Mouse (Mus musculus) midbrain, embryonic 14.5 days (tissue): ENCODE measurements at regions not wholly inside any gene's neighbourhood (a gene's known extent, or its start where the extent isn't known, plus 50 kb on each side); places are given as distances from the start of the nearest gene placed in this dataset.

Experiments
- ATAC-seq: fragments of 200-750 bp; cut with Nextera tagmentation; 2 replicates; pipeline ENCODE4 v1.8.0; 2017; ENCODE audit warnings: moderate number of reproducible peaks, moderate library complexity; ENCODE audit not compliant: low FRiP score, low TSS enrichment
- DNase-seq: peaks from one replicate; pipeline ENCODE4 v3.0.0-alpha.2; 2015
- H3K27ac ChIP-seq: fragments of 300-500 bp; sonication (generic); replicated peaks from 2 replicates; pipeline ENCODE4 v1.5.1; 2014; ENCODE audit warnings: mild to moderate bottlenecking, low read depth, low read length, moderate library complexity
- H3K27me3 ChIP-seq: fragments of 300-500 bp; sonication (generic); 2 replicates; pipeline ENCODE4 v1.6.1; 2014; ENCODE audit warnings: low read length, control low read depth, mixed read lengths; ENCODE audit not compliant: control insufficient read depth, insufficient read depth
- H3K36me3 ChIP-seq: fragments of 300-500 bp; sonication (generic); 2 replicates; pipeline ENCODE4 v1.6.1; 2014; ENCODE audit warnings: low read length, control low read depth; ENCODE audit not compliant: control insufficient read depth, insufficient read depth
- H3K4me1 ChIP-seq: fragments of 300-500 bp; sonication (generic); 2 replicates; pipeline ENCODE4 v1.6.1; 2014; ENCODE audit warnings: mild to moderate bottlenecking, antibody characterized with exemption, low read length, control low read depth; ENCODE audit not compliant: control insufficient read depth, insufficient read depth
- H3K4me2 ChIP-seq: fragments of 300-500 bp; sonication (generic); 2 replicates; pipeline ENCODE4 v1.6.1; 2014; ENCODE audit warnings: mild to moderate bottlenecking, low read length, moderate library complexity
- H3K4me3 ChIP-seq: fragments of 300-500 bp; sonication (generic); replicated peaks from 2 replicates; pipeline ENCODE4 v1.5.1; 2014; ENCODE audit warnings: low read depth, low read length
- H3K9ac ChIP-seq: fragments of 300-500 bp; sonication (generic); replicated peaks from 2 replicates; pipeline ENCODE4 v1.6.1; 2014; ENCODE audit warnings: mild to moderate bottlenecking, low read length, moderate library complexity
- H3K9me3 ChIP-seq: fragments of 300-500 bp; sonication (generic); 2 replicates; pipeline ENCODE4 v1.6.1; 2016; ENCODE audit warnings: low read length, control low read depth, mixed read lengths; ENCODE audit not compliant: control insufficient read depth
- WGBS: fragments of 180-500 bp; shearing (Covaris S2); extraction: QIAGEN DNeasy Blood & Tissue Kit; methylation state at CpG from one replicate; pipeline ENCODE4 v1.1.7; 2014; 5-methylcytosine and 5-hydroxymethylcytosine counted together

GRCm38 (mm10) chr11:57913801-57914560 is 81.4 kb upstream of the Hand1 start:
- Histone ChIP-seq H3K9ac (no peak overlapping the region), H3K4me2 (no peak overlapping the region), H3K36me3 (no peaks in the 10 kb centered on the region), H3K27ac (no peak overlapping the region), H3K27me3 (no peaks in the 10 kb centered on the region), H3K4me1 (no peaks in the 10 kb centered on the region), H3K9me3 (no peaks in the 10 kb centered on the region), H3K4me3 (no peak overlapping the region)
- DNase-seq, result no peak
- ATAC-seq, result no peak
- 85% methylated on average over 3 of the region's 3 CpGs for WGBS

GRCm38 (mm10) chr11:57913020-57913699 is 80.5 kb upstream of the Hand1 start:
- WGBS, result 59% methylated on average over 14 of the region's 14 CpGs
- no peaks in the 10 kb centered on the region for H3K9me3 ChIP-seq

GRCm38 (mm10) chr11:57911698-57912283 is 79.2 kb upstream of the Hand1 start:
- no peaks in the 10 kb centered on the region for H3K4me1 ChIP-seq
- H3K36me3 ChIP-seq, result no peaks in the 10 kb centered on the region
- no peak overlapping the region for H3K4me3 ChIP-seq
- H3K27ac ChIP-seq, result no peak overlapping the region
- H3K9ac ChIP-seq, result no peak overlapping the region
- ATAC-seq, result no peak
- no peaks in the 10 kb centered on the region for H3K27me3 ChIP-seq
- DNase-seq, result no peak
- no peak overlapping the region for H3K4me2 ChIP-seq
- no peaks in the 10 kb centered on the region for H3K9me3 ChIP-seq
- WGBS, result 60% methylated on average over 10 of the region's 10 CpGs

More at GRCm38 (mm10) chr11:57913020-57913699, 80.5 kb upstream of the Hand1 start:
- no peak overlapping the region for H3K9ac ChIP-seq
- ATAC-seq (no peak), DNase-seq (no peak)
- no peak overlapping the region for H3K4me3 ChIP-seq
- H3K4me2 ChIP-seq, result no peak overlapping the region
- no peak overlapping the region for H3K27ac ChIP-seq
- no peaks in the 10 kb centered on the region for H3K27me3 ChIP-seq
- H3K36me3 ChIP-seq, result no peaks in the 10 kb centered on the region
- no peaks in the 10 kb centered on the region for H3K4me1 ChIP-seq

- H3K27me3 ChIP-seq, result no peaks in the 10 kb centered on the region
- no peak overlapping the region for H3K4me3 ChIP-seq
- no peak overlapping the region for H3K4me2 ChIP-seq
- no peak overlapping the region for H3K9ac ChIP-seq
- ATAC-seq, result no peak
- H3K36me3 ChIP-seq, result no peaks in the 10 kb centered on the region
- DNase-seq, result no peak
- H3K9me3 ChIP-seq, result no peaks in the 10 kb centered on the region
- WGBS, result 69% methylated on average over 9 of the region's 9 CpGs
- H3K4me1 ChIP-seq, result no peaks in the 10 kb centered on the region
- H3K27ac ChIP-seq, result no peak overlapping the region
Observed at GRCm38 (mm10) chr11:57904216-57904615, 71.6 kb upstream of the Hand1 start.

GRCm38 (mm10) chr11:57899335-57899734 is 66.7 kb upstream of the Hand1 start:
- Histone ChIP-seq H3K9me3 (no peaks in the 10 kb centered on the region), H3K27me3 (no peaks in the 10 kb centered on the region), H3K36me3 (no peaks in the 10 kb centered on the region), H3K4me1 (no peaks in the 10 kb centered on the region), H3K27ac (no peak overlapping the region), H3K4me3 (no peak overlapping the region), H3K9ac (no peak overlapping the region), H3K4me2 (no peak overlapping the region)
- ATAC-seq (no peak), DNase-seq (no peak)
- 78% methylated on average over 4 of the region's 4 CpGs for WGBS

GRCm38 (mm10) chr11:57895497-57895896 is 62.9 kb upstream of the Hand1 start:
- no peak for DNase-seq
- H3K9me3 ChIP-seq, result no peaks in the 10 kb centered on the region

GRCm38 (mm10) chr11:57882736-57883635 is 50.4 kb upstream of the Hand1 start:
- no peaks in the 10 kb centered on the region for H3K36me3 ChIP-seq
- H3K4me3 ChIP-seq, result no peak overlapping the region
- H3K4me2 ChIP-seq, result no peak overlapping the region
- ATAC-seq (no peak), DNase-seq (no peak)
- no peak overlapping the region for H3K27ac ChIP-seq
- 73% methylated on average over 15 of the region's 15 CpGs for WGBS
- no peak overlapping the region for H3K9ac ChIP-seq
- no peaks in the 10 kb centered on the region for H3K4me1 ChIP-seq
- H3K9me3 ChIP-seq, result no peaks in the 10 kb centered on the region
- no peaks in the 10 kb centered on the region for H3K27me3 ChIP-seq

More at GRCm38 (mm10) chr11:57895497-57895896, 62.9 kb upstream of the Hand1 start:
- H3K36me3 ChIP-seq, result no peaks in the 10 kb centered on the region
- H3K4me3 ChIP-seq, result no peak overlapping the region
- H3K4me1 ChIP-seq, result no peaks in the 10 kb centered on the region
- no peaks in the 10 kb centered on the region for H3K27me3 ChIP-seq
- no peak overlapping the region for H3K4me2 ChIP-seq
- no peak overlapping the region for H3K27ac ChIP-seq
- WGBS, result 88% methylated on average over 1 of the region's 1 CpGs
- no peak for ATAC-seq
- H3K9ac ChIP-seq, result no peak overlapping the region
